In genomic region chrX:140428252-140428651, GRCm38 (mm10) we compare ENCODE assay signal across 12 mouse cellular contexts. TPM values are rescaled to one million over a fixed set of nuclear protein-coding genes. Genes with fewer than 3 reads are reported as not detected.
DNase-seq lines count a peak whose midpoint lies in the region; ATAC-seq and TF ChIP-seq lines count a peak whose summit lies in the region.
"Had no signal": no experiment of that assay in that cellular context is flagged by ENCODE, and none has a peak within 500 bp of the region (broad histone marks: within the 10 kb centered on the region; RNA-seq: fewer than 3 reads in every experiment).

No protein-coding gene starts in this region.

- H3K27me3 ChIP-seq in splenic B cell, adult 2 months (ENCODE audit: control insufficient read depth, insufficient read depth, low read length, poor library complexity, severe bottlenecking), result no peaks in the 10 kb centered on the region
- no peaks in the 10 kb centered on the region for H3K27me3 ChIP-seq in hindbrain, embryonic 14.5 days (ENCODE audit: control insufficient read depth, insufficient read depth, low read length)

- H3K4me2 ChIP-seq in hindbrain, embryonic 14.5 days (replicated peaks), result no peak overlapping the region
- H3K4me2 ChIP-seq: embryonic facial prominence, embryonic 15.5 days had no signal

- peak; percentile 10; the same call in 1 of the 2 replicates for TF ChIP-seq CTCF in brain, embryonic 14.5 days (IDR thresholded peaks at IDR 0.05; ENCODE audit: borderline replicate concordance, extremely low read depth, insufficient read depth, insufficient read length)

- H3K4me1 ChIP-seq in hindbrain, embryonic 14.5 days (replicated peaks; ENCODE audit: control insufficient read depth, insufficient read depth, low read length), result no peaks in the 10 kb centered on the region
- H3K4me1 ChIP-seq: embryonic facial prominence, embryonic 15.5 days had no signal

- no peak overlapping the region for H3K27ac ChIP-seq in hindbrain, embryonic 14.5 days
- H3K27ac ChIP-seq: embryonic facial prominence, embryonic 15.5 days had no signal

- no peak overlapping the region for H3K4me3 ChIP-seq in hindbrain, embryonic 14.5 days (replicated peaks; ENCODE audit: low read length)
- H3K4me3 ChIP-seq: embryonic facial prominence, embryonic 15.5 days had no signal

- H3K9ac ChIP-seq in hindbrain, embryonic 14.5 days, result no peak overlapping the region
- H3K9ac ChIP-seq: embryonic facial prominence, embryonic 15.5 days had no signal

- intact Hi-C loops in left cerebral cortex, postnatal 4 days (cut with DNase I), result no loop called here
- intact Hi-C loops in left cerebral cortex, postnatal 14 days (cut with DNase I), result no loop called here
- intact Hi-C loops in heart, postnatal 10 days (cut with DNase I), result no loop called here

- no peak for ATAC-seq in hindbrain, embryonic 14.5 days (ENCODE audit: low FRiP score)

- DNase-seq in cerebellum, postnatal 10 days, result peak; percentile 47 to 49
- no peak for DNase-seq in cerebellum, adult 11 months
- DNase-seq in left cerebral cortex, postnatal 4 days, result peak; percentile 11
- DNase-seq in left cerebral cortex, postnatal 14 days (ENCODE audit: low spot score in 2 of 2), result no peak
- DNase-seq in brain, embryonic 14.5 days (ENCODE audit: low read depth), result no peak
- DNase-seq in splenic B cell, adult 2 months (ENCODE audit: low read depth, low spot score), result peak; percentile 48
- DNase-seq in hindbrain, embryonic 14.5 days (ENCODE audit: low spot score), result no peak
- DNase-seq in heart, postnatal 10 days, result no peak
- DNase-seq: adrenal gland, adult 2 months; cerebellum, adult 11-12 months; gastrocnemius, postnatal 10 days had no signal

- TF ChIP-seq POLR2A in brain, embryonic 14.5 days (IDR thresholded peaks at IDR 0.05; ENCODE audit: borderline replicate concordance, extremely low read depth, insufficient read depth, insufficient read length, poor library complexity, severe bottlenecking), result no peak

- WGBS in hindbrain, embryonic 14.5 days, result 78% methylated on average over 8 of the region's 8 CpGs

- H3K9me3 ChIP-seq in hindbrain, embryonic 14.5 days (ENCODE audit: control insufficient read depth, low read length), result no peaks in the 10 kb centered on the region
- H3K9me3 ChIP-seq: embryonic facial prominence, embryonic 15.5 days had no signal

- no peaks in the 10 kb centered on the region for H3K36me3 ChIP-seq in splenic B cell, adult 2 months (ENCODE audit: control insufficient read depth, insufficient read depth, low read length, poor library complexity, severe bottlenecking)
- no peaks in the 10 kb centered on the region for H3K36me3 ChIP-seq in hindbrain, embryonic 14.5 days (replicated peaks; ENCODE audit: control insufficient read depth, insufficient read depth)
- H3K36me3 ChIP-seq: embryonic facial prominence, embryonic 15.5 days had no signal

RNA-seq across cellular contexts. Expression of gene Prps1, which starts 28.2 kb away (rescaled TPM):
- total RNA-seq in left cerebral cortex, postnatal 4 days (2021), result 10 to 100 TPM; 64.9 to 68.6 TPM
- total RNA-seq in left cerebral cortex, postnatal 14 days (2021), result 10 to 100 TPM; 68.8 to 77.2 TPM
- 33.1 and 41.8 TPM in 2 replicates for polyA plus RNA-seq in brain, embryonic 14.5 days (2012; rRNA removed)
- 89.4 and 98.9 TPM in 2 replicates for polyA plus RNA-seq in hindbrain, embryonic 14.5 days (2014; fragmentation: Nextera tagmentation; extraction: Ambion mirVana)
- total RNA-seq in heart, postnatal 10 days (2021), result 10 to 100 TPM; 28.3 to 28.4 TPM

Comparison
In these comparisons a context has a peak if more than half of its experiments do, and no peak if none do; other contexts are left out.
1. DNase-seq: peak in cerebellum, postnatal 10 days (2 of 2), left cerebral cortex, postnatal 4 days (single experiment) and splenic B cell, adult 2 months (single experiment); none in cerebellum, adult 11 months (single experiment), left cerebral cortex, postnatal 14 days (0 of 2), brain, embryonic 14.5 days (single experiment), hindbrain, embryonic 14.5 days (single experiment) and heart, postnatal 10 days (0 of 2).